Mouse (Mus musculus): Measurements from ENCODE around the gene Cx3cr1.

The Cx3cr1 gene

GRCm38 (mm10) chr9:119973281-119973680 is 96.4 kb downstream of the Cx3cr1 start:
- no peak for DNase-seq

DNA sequence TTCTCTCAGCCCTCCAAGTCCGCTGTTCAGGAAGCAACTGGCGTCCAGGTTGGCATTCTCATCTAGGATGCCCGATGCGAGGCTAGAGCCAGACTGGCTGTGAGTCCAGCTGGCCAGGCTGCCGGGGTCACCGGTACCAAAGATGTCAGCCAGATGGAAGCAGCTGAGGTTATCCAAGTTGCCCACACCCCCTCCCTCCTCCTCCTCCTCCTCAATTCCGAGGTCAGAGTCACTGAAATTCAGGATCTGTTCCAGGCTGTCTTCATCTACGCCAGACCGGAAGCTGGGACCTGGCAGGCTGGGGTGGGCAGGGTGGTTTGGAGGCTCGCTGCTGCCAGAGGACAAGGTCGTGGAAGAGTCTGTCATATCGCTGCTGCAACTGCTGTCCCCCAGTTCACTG is 97.1 kb downstream of the Cx3cr1 start:
- peak in 1 of 2 experiments; percentile 29 for DNase-seq

GRCm38 (mm10) chr9:119972166-119972565 is 97.5 kb downstream of the Cx3cr1 start:
- no peak for DNase-seq

DNA sequence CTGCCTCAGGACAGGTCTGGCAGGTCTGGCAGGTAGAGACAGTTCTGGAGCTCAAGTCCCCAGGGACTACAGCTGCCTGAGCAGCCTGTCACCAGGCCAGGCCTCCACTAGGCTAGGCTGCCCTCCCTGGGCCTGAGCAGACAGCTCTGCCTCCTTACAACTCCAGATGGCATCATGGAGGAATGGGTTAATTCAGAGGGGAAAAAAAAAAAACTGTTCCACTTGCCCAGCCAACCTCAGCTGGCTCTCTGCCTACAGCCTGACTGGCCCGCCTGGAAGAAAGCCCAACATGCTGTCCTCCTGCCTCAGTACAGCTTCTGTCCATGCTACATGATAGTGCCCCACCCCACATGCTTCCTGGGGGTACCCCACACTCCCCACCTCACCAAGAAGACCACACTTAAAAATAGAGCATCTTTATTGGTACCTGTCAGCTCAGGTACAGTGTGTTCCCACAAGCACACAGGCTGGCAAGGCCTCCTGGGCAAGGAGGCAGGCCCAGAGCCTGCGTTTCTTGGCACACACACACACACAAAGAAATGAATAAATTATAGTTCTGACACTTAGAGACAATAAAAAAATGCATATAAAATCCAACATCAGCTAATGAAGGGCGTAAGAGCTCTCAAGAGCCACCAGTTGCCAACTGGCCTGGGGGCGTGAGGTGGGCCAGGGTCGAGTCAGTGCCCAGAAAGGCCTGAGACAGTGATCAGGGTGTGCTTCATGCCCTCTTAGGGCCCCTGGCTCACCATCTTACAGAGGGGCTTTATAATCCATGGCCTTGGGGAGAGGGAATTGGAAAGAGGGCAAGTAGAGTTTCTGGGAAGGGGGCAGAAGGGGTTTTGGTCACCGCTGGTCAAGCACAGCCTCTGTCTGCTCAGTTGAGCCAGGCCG is 98.7 kb downstream of the Cx3cr1 start:
- peak; percentile 70 to 74 for DNase-seq

GRCm38 (mm10) chr9:119970221-119970620 is 99.5 kb downstream of the Cx3cr1 start:
- peak; percentile 80 to 90 for DNase-seq

DNA sequence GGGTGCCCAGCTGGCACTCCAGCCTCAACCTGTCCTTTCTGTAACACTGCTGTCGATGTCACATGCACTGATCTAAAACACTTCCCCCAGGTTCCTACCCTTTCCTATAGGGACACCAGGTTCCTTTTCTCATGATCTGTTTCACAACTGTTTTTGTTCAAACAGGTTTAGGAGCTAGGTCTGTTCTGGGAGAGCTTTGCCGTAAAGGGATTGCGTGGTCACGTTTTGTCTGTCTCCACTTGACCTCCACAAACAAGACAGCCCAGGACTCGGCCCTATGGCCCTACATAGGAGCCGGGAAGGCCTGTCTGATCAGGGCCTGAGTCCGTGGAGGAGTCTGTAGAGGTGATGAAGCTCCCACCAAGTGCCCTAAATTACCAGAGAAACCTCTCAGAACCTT is 99.9 kb downstream of the Cx3cr1 start:
- DNase-seq: no peak

GRCm38 (mm10) chr9:119966221-119966910 is 103.3 kb downstream of the Cx3cr1 start:
- peak in 1 of 2 experiments; percentile 49 for DNase-seq

GRCm38 (mm10) chr9:119965186-119965585 is 104.5 kb downstream of the Cx3cr1 start:
- peak; percentile 75 to 76 for DNase-seq

- peak; percentile 43 to 73 for DNase-seq
Observed at GRCm38 (mm10) chr9:119964206-119964605, 105.5 kb downstream of the Cx3cr1 start.

DNA sequence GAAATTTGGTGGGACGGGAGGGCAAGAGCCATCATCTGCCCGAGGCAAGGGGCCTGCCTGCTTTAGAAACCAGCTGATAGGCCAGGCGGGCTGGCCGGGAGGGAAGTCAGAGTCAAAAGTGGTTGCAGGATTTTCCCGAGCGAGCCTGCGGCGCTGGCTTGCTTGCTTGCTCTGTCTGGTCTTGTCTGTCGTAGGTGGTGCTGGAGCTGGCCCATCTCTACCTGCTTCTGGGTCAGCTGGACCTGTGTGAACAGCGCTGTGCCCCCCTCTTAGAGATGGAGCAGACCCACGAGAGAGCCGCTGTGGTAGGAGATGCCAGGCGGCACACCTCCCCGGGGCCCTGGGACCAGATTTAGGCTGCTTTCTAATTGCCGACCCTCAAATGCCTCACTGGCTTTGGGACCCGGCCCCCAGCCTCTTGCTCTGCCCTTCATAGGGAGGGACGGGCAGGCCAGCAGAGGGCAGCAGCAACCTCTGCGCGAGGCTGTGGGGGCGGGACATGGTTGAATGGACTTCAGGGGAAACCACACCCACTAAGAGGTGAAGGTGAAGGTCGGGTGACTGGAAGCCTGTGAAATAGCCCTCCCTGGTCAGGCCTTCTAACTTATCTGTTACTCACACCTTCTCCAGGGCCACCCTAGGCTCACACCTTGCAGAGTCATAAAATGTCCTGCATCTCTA is 106.6 kb downstream of the Cx3cr1 start:
- DNase-seq: peak; percentile 85 to 90

- DNase-seq: no peak
Observed at GRCm38 (mm10) chr9:119962216-119962615, 107.5 kb downstream of the Cx3cr1 start.

- DNase-seq: peak in 1 of 2 experiments; percentile 48
Observed at GRCm38 (mm10) chr9:119958835-119959234, 110.8 kb downstream of the Cx3cr1 start.

GRCm38 (mm10) chr9:119951388-119951787 is 118.3 kb downstream of the Cx3cr1 start:
- no peak for DNase-seq

- no peak for DNase-seq
Observed at GRCm38 (mm10) chr9:119950434-119950833, 119.2 kb downstream of the Cx3cr1 start.

DNA sequence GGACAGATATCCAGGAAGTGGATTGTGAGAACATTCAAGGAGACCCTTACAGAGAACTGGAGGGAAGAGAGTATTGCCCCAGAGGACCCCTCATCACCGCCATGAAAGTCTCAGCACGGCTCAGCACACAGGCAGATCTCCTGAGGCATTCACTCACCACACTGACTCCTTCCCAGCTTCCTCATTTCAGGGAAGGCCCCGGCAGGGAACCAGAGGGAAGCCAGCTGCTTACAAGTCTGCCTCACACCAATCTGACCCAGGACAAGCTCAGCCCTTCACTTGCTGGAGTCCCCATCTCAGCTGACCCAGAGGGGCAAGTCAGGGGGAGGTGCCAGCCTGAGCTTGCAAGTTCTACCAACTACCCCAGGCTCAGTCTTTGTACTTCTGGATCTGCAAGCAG is 120.9 kb downstream of the Cx3cr1 start:
- no peak for DNase-seq

- peak in 1 of 2 experiments; percentile 46 for DNase-seq
Observed at GRCm38 (mm10) chr9:119945173-119945900, 124.3 kb downstream of the Cx3cr1 start.

DNA sequence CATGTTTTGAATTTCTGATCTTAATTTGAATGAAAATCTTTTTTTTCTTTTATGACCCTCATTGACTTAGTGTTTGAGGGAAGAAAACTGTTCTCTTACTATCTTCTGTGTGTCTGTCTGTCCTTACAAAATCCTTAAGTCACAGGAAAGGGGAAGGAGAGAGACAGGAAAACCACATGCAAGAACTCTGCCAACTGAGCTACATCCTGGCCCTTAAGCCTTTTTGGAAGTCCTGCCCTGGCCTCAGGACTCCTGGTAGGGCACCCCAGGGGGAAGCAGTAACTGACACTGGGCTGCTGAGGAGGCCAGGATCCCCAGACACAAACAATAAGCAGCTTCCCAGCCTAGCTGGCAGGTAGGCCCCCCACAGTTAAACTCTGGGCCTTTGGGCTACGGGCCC is 126.4 kb downstream of the Cx3cr1 start:
- DNase-seq: no peak

GRCm38 (mm10) chr9:119941861-119942260 is 127.8 kb downstream of the Cx3cr1 start:
- no peak for DNase-seq

GRCm38 (mm10) chr9:119941407-119941806 is 128.3 kb downstream of the Cx3cr1 start:
- DNase-seq: no peak

DNA sequence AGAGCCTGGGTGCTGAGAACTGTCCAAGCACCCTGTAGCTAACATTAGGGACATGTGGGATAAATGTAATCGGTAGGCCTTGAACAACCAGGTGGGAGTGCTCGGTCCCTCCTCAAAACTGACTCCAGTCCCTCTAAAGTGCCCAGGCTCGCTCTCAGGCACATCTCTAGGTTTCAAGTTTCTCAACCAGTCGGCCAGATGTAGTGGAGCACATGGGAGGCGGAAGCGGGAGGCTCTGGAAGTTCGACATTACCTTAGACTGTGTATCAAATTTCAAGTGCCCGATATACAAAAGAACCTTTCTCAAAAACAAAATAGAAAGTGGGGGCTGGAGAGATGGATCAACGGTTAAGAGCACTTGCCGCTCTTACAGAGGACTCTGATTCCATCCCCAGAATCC is 130.0 kb downstream of the Cx3cr1 start:
- no peak for DNase-seq

- DNase-seq: no peak
Observed at GRCm38 (mm10) chr9:119938496-119938895, 131.2 kb downstream of the Cx3cr1 start.

DNA sequence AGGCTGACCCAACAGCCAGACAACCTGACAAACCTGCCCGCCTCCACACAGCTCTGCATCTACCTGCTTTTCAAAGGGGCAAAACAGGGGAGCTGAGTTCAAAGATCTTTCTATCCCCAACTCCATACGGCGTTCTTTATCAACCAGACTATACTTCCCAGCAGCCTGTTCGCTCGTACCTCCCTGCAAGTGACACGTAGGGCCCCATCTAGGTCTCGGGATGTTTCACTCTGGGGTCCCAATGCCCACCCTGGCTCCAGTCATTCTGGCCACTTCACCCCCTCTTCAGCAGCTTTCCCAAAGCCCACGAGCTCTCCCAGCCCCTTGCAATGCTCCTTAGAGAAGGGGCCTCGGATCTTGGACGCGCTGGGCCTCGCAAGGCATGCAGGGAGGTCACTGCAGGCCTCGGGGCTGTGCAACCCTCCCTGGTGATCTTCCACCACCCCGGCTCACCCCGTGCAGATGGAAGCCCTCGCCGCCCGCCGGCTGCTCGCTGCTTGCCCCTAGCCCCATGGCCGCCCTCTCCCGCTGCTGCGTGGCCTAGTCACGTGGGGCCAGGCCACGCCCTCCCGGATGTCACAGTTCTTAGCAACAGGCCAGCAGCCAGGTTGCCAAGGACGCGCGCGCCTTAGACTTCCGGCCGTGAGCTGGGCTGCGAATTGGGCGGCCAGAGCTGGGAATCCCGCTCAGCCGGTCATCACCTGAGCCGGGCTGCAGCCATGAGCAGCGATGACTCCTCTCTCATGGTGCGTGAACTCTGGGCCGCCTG is 132.5 kb downstream of the Cx3cr1 start, which contains the start of the genes Gorasp1 and Ttc21a:
TSS of gene Gorasp1 (minus strand) at position 561 of the 769 bp plus-strand sequence.
TSS of gene Ttc21a (plus strand) at position 602 of the 769 bp plus-strand sequence.
- peak; percentile 96 to 99 for DNase-seq

All from kidney, postnatal 36 days (tissue).